Mouse (Mus musculus): ENCODE measurements around the gene Islr.

DNA sequence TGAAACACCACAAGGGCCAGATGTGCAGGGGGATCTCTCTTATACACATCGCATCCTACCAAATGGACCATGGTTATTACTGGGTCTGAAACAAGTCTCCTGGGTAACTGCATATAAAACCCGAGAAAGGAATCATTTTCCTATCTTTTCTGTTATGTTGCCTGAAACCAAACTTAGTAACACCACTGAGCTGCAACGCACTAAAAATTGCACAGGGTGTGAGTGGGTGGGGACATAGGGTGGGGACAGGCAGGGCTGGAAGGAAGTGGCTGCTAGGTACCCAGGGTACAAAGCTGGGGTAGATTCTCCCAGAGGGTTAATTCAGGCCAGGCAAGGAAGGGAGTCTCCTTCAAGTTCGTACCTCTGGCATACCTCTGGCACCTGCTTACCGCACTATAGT is 38.6 kb upstream of the Islr start:
- TF ChIP-seq CTCF (IDR thresholded peaks at IDR 0.05 in 2 of 3, conservative IDR thresholded peaks at IDR 0.05 in 1 of 3; ENCODE audit: control insufficient read depth in 1 of 3, insufficient read depth in 1 of 3, low read depth in 2 of 3, low read length in 3 of 3, poor library complexity in 1 of 3, severe bottlenecking in 1 of 3) (no peak), HCFC1 (IDR thresholded peaks at IDR 0.05; ENCODE audit: low read depth, low read length) (no peak), TCF12 (IDR thresholded peaks at IDR 0.05; ENCODE audit: low read depth, low read length) (no peak), POLR2A (IDR thresholded peaks at IDR 0.05; ENCODE audit: control insufficient read depth in 1 of 2, insufficient read depth in 1 of 2, low read depth in 1 of 2, low read length in 2 of 2, poor library complexity in 1 of 2) (no peak), BHLHE40 (IDR thresholded peaks at IDR 0.05; ENCODE audit: borderline replicate concordance, low read depth, low read length) (no peak), MEF2A (IDR thresholded peaks at IDR 0.05; ENCODE audit: extremely low read depth, insufficient replicate concordance, low read depth, low read length, poor library complexity, severe bottlenecking) (0 out of 2 replicates have a peak, but pooled peaks have one; percentile 37), USF1 (IDR thresholded peaks at IDR 0.05; ENCODE audit: low read depth, low read length) (no peak), CHD2 (IDR thresholded peaks at IDR 0.05; ENCODE audit: low read length) (no peak), EP300 (IDR thresholded peaks at IDR 0.05; ENCODE audit: low read depth in 1 of 2, low read length in 2 of 2) (no peak), SMC3 (IDR thresholded peaks at IDR 0.05; ENCODE audit: low read depth, low read length) (no peak)

Measured in MEL (cell line).